Mouse (Mus musculus) limb, embryonic 11.5 days (tissue): Measurements from ENCODE around the gene Pmvk. TPM values are rescaled to one million over a fixed set of nuclear protein-coding genes. Genes with fewer than 3 reads are reported as not detected.

Source experiments
- ATAC-seq: fragments of 200-750 bp; cut with Nextera tagmentation; 2 replicates; pipeline ENCODE4 v1.8.0; 2017; ENCODE audit warnings: low read depth; ENCODE audit not compliant: insufficient number of reproducible peaks, low FRiP score, low TSS enrichment
- DNase-seq: peaks from one replicate; pipeline ENCODE4 v3.0.0-alpha.2; 2015; ENCODE audit warnings: low spot score
- H3K27ac ChIP-seq: fragments of 300-500 bp; sonication (generic); replicated peaks from 2 replicates; pipeline ENCODE4 v1.5.1; 2014; ENCODE audit warnings: low read depth, mild to moderate bottlenecking, low read length
- H3K27me3 ChIP-seq: fragments of 300-500 bp; sonication (generic); 2 replicates; pipeline ENCODE4 v1.6.1; 2014; ENCODE audit warnings: mild to moderate bottlenecking, low read length, mixed read lengths; ENCODE audit not compliant: control insufficient read depth, insufficient read depth
- H3K36me3 ChIP-seq: fragments of 300-500 bp; sonication (generic); 2 replicates; pipeline ENCODE4 v1.6.1; 2014; ENCODE audit warnings: mild to moderate bottlenecking, low read length, moderate library complexity, mixed read lengths; ENCODE audit not compliant: control insufficient read depth, insufficient read depth
- H3K4me1 ChIP-seq: fragments of 300-500 bp; sonication (generic); 2 replicates; pipeline ENCODE4 v1.6.1; 2014; ENCODE audit warnings: low read length, mixed read lengths; ENCODE audit not compliant: control insufficient read depth, insufficient read depth
- H3K4me2 ChIP-seq: fragments of 300-500 bp; sonication (generic); 2 replicates; pipeline ENCODE4 v1.6.1; 2014; ENCODE audit warnings: low read depth, mild to moderate bottlenecking, moderate library complexity; ENCODE audit not compliant: severe bottlenecking
- H3K4me3 ChIP-seq: fragments of 300-500 bp; sonication (generic); 2 replicates; pipeline ENCODE4 v1.5.1; 2014; ENCODE audit warnings: low read depth, low read length
- H3K9ac ChIP-seq: fragments of 300-500 bp; sonication (generic); 2 replicates; pipeline ENCODE4 v1.6.1; 2014; ENCODE audit warnings: mild to moderate bottlenecking, low read length
- H3K9me3 ChIP-seq: fragments of 300-500 bp; sonication (generic); 2 replicates; pipeline ENCODE4 v1.6.1; 2016; ENCODE audit warnings: low read length; ENCODE audit not compliant: control insufficient read depth
- WGBS: fragments of 180-500 bp; shearing (Covaris S2); extraction: QIAGEN DNeasy Blood & Tissue Kit; methylation state at CpG from one replicate; pipeline ENCODE4 v1.1.7; 2014; 5-methylcytosine and 5-hydroxymethylcytosine counted together
- polyA plus RNA-seq: library from polyadenylated mRNA; unstranded; fragments of >200 nt; fragmentation: Nextera tagmentation; extraction: Ambion mirVana; gene quantifications from 2 replicates; pipeline ENCODE4 v1.2.1, GENCODE M21; 2014

Gene Pmvk
- polyA plus RNA-seq, 1 experiment from 2014 or later = 58.6 TPM

DNA sequence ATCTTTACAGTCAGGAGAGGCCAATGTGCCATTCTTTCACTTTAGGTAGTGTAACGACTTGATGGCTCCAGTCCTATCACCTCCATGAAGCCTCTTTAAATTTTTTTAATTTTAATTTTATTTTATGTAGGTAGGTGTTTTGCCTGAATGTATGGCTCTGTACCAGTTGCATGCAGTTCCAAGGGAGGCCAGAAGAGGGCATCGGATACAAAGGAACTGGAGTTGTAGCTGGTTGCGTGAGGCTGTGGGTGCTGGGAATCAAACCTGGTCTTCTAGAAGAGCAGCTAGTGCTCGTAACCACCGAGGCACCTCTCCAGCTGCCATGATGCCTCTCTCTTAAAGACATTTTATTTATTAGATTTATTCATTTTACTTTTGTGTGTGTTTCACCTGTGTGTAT is 62.0 kb downstream of the Pmvk start:
- no peaks in the 10 kb centered on the region for H3K36me3 ChIP-seq
- H3K4me2 ChIP-seq = no peak overlapping the region

More for the DNA sequence above, 62.0 kb downstream of the Pmvk start:
- no peaks in the 10 kb centered on the region for H3K9me3 ChIP-seq
- H3K9ac ChIP-seq = no peak overlapping the region
- no peak for DNase-seq
- no peak overlapping the region for H3K27ac ChIP-seq
- WGBS = 88% methylated on average over 5 of the region's 5 CpGs
- H3K4me3 ChIP-seq = no peak overlapping the region
- H3K27me3 ChIP-seq = peaks cover 4% of the 10 kb centered on the region; the same call in 1 of the 2 replicates
- ATAC-seq = no peak
- H3K4me1 ChIP-seq = peaks cover 7% of the 10 kb centered on the region; the same call in 1 of the 2 replicates

Other genes with a start within 250 kb of the Pmvk start
- gene Thbs3, start 239.4 kb upstream of the Pmvk start, polyA plus RNA-seq = 21.0 and 21.6 TPM in 2 replicates
- 213 and 231 TPM in 2 replicates for gene Mtx1, start 227.5 kb upstream of the Pmvk start, polyA plus RNA-seq
- gene Muc1, start 225.5 kb upstream of the Pmvk start, polyA plus RNA-seq = 0.68 TPM in 1 of 2 replicates, not detected in the other
- gene Krtcap2, start 208.6 kb upstream of the Pmvk start, polyA plus RNA-seq = 272 and 295 TPM in 2 replicates
- 4.0 and 5.5 TPM in 2 replicates for gene Trim46, start 208.2 kb upstream of the Pmvk start, polyA plus RNA-seq
- gene Dpm3, start 195.2 kb upstream of the Pmvk start, polyA plus RNA-seq = 93.3 and 106 TPM in 2 replicates
- 46.4 and 47.2 TPM in 2 replicates for gene Slc50a1, start 184.0 kb upstream of the Pmvk start, polyA plus RNA-seq
- gene Efna1, start 173.4 kb upstream of the Pmvk start, polyA plus RNA-seq = 42.4 and 47.7 TPM in 2 replicates
- gene Efna3, start 131.6 kb upstream of the Pmvk start, polyA plus RNA-seq = 13.9 and 19.3 TPM in 2 replicates
- 46.9 and 48.9 TPM in 2 replicates for gene Efna4, start 116.5 kb upstream of the Pmvk start, polyA plus RNA-seq
- 17.8 and 21.0 TPM in 2 replicates for gene Adam15, start 104.5 kb upstream of the Pmvk start, polyA plus RNA-seq
- gene Dcst2, start 92.6 kb upstream of the Pmvk start, polyA plus RNA-seq = 0.23 and 0.28 TPM in 2 replicates
- 0.37 and 0.44 TPM in 2 replicates for gene Dcst1, start 89.3 kb upstream of the Pmvk start, polyA plus RNA-seq
- 0.41 and 0.45 TPM in 2 replicates for gene Zbtb7b, start 59.8 kb upstream of the Pmvk start, polyA plus RNA-seq
- gene Lenep, start 51.7 kb upstream of the Pmvk start, polyA plus RNA-seq = 0.61 TPM in 1 of 2 replicates, not detected in the other
- gene Flad1, start 42.7 kb upstream of the Pmvk start, polyA plus RNA-seq = 19.0 and 21.9 TPM in 2 replicates
- gene Cks1b, start 36.2 kb upstream of the Pmvk start, polyA plus RNA-seq = 774 and 797 TPM in 2 replicates
- 55.7 and 64.5 TPM in 2 replicates for gene Shc1, start 36.1 kb upstream of the Pmvk start, polyA plus RNA-seq
- gene Pygo2, start 24.3 kb upstream of the Pmvk start, polyA plus RNA-seq = 64.3 and 65.5 TPM in 2 replicates
- 10.3 and 11.5 TPM in 2 replicates for gene Pbxip1, start 17.8 kb upstream of the Pmvk start, polyA plus RNA-seq
- 1.0 and 1.1 TPM in 2 replicates for gene Kcnn3, start 65.6 kb downstream of the Pmvk start, polyA plus RNA-seq